Mouse (Mus musculus) midbrain, embryonic 15.5 days (tissue): ENCODE results near the gene Sned1. TPM values are rescaled to one million over a fixed set of nuclear protein-coding genes. Genes with fewer than 3 reads are reported as not detected.
"Not testable (repeated sequence)": the region's sequence is repeated elsewhere in the genome, so short reads cannot be mapped to it uniquely, and the experiment has no call there.

Experiments
- ATAC-seq: fragments of 200-750 bp; cut with Nextera tagmentation; replicated peaks from 2 replicates; pipeline ENCODE4 v1.8.0; 2017; ENCODE audit warnings: moderate TSS enrichment
- H3K27ac ChIP-seq: fragments of 300-500 bp; sonication (generic); 2 replicates; pipeline ENCODE4 v1.5.1; 2015; ENCODE audit warnings: mild to moderate bottlenecking, inconsistent platforms
- H3K27me3 ChIP-seq: fragments of 300-500 bp; sonication (generic); replicated peaks from 2 replicates; pipeline ENCODE4 v1.6.1; 2015; ENCODE audit warnings: inconsistent platforms
- H3K36me3 ChIP-seq: fragments of 300-500 bp; sonication (generic); replicated peaks from 2 replicates; pipeline ENCODE4 v1.6.1; 2015; ENCODE audit warnings: inconsistent platforms
- H3K4me1 ChIP-seq: fragments of 300-500 bp; sonication (generic); 2 replicates; pipeline ENCODE4 v1.6.1; 2015; ENCODE audit warnings: inconsistent platforms
- H3K4me2 ChIP-seq: fragments of 300-500 bp; sonication (generic); 2 replicates; pipeline ENCODE4 v1.6.1; 2015; ENCODE audit warnings: inconsistent platforms, mild to moderate bottlenecking, moderate library complexity
- H3K4me3 ChIP-seq: fragments of 300-500 bp; sonication (generic); 2 replicates; pipeline ENCODE4 v1.5.1; 2015; ENCODE audit warnings: mild to moderate bottlenecking, inconsistent platforms
- H3K9ac ChIP-seq: fragments of 300-500 bp; sonication (generic); 2 replicates; pipeline ENCODE4 v1.6.1; 2015; ENCODE audit warnings: mild to moderate bottlenecking, inconsistent platforms
- H3K9me3 ChIP-seq: fragments of 300-500 bp; sonication (generic); 2 replicates; pipeline ENCODE4 v1.6.1; 2016; ENCODE audit warnings: inconsistent platforms
- WGBS: fragments of 180-500 bp; shearing (Covaris S2); methylation state at CpG from one replicate; pipeline ENCODE4 v1.1.7; 2015; ENCODE audit warnings: mixed read lengths; 5-methylcytosine and 5-hydroxymethylcytosine counted together
- polyA plus RNA-seq: library from polyadenylated mRNA; unstranded; fragments of >200 nt; fragmentation: Nextera tagmentation; extraction: Ambion mirVana; gene quantifications from 2 replicates; pipeline ENCODE4 v1.2.1, GENCODE M21; 2015

Gene Sned1
- polyA plus RNA-seq, 1 experiment from 2014 or later = 8.7 TPM

GRCm38 (mm10) chr1:93290956-93291355, 55.3 kb downstream of the Sned1 start:
- H3K27ac ChIP-seq = no peak overlapping the region
- WGBS = 86% methylated on average over 4 of the region's 4 CpGs
- H3K36me3 ChIP-seq = no peaks in the 10 kb centered on the region

DNA sequence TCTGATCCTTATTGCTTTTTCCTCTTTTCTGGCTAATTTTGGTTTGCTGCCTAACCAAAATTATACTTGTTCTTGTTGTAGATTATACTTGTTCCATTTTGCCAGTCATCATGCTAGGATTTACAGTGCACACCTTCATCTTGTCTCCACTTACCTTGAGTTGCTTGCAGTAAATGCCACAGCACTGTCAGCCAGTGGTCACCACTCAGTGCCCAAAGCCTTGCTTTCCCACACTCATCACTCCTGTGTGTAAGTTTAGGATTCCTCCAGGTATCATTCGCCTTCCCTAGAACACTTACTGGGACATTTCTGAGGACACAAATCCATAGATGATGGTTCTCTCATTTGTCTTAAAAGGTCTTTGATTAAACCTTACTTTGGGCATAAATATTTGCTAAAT, 56.0 kb downstream of the Sned1 start:
- Histone ChIP-seq H3K4me2 (no peak overlapping the region), H3K4me1 (no peaks in the 10 kb centered on the region), H3K9ac (no peak overlapping the region), H3K27ac (no peak overlapping the region), H3K4me3 (no peak overlapping the region), H3K9me3 (no peaks in the 10 kb centered on the region), H3K36me3 (peaks cover 3% of the 10 kb centered on the region; the same call in 1 of the 2 replicates), H3K27me3 (no peaks in the 10 kb centered on the region)
- ATAC-seq = no peak
- 94% methylated on average over 1 of the region's 1 CpGs for WGBS

More at GRCm38 (mm10) chr1:93290956-93291355, 55.3 kb downstream of the Sned1 start:
- H3K9me3 ChIP-seq = no peaks in the 10 kb centered on the region
- H3K9ac ChIP-seq = no peak overlapping the region
- no peaks in the 10 kb centered on the region for H3K27me3 ChIP-seq
- no peaks in the 10 kb centered on the region for H3K4me1 ChIP-seq
- H3K4me2 ChIP-seq = no peak overlapping the region
- ATAC-seq = no peak
- no peak overlapping the region for H3K4me3 ChIP-seq

DNA sequence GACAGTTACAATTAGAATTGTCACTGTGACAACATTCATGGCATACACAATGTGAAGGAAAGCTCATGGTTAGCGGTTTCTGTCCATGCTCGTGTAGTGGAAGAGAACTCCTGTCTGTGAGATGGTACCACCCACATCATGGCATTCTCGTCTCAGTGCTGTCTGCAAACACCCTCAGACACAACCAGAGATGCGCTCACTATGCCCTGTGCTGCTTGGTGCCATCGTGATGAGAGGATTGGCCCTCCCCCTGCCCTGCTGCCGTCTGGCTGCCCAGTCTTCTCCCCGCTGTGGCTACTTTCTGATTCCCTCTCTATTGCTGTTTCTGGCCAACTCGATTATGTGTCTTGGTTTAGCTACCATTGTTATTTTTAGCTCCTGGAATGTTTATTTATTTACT, 56.4 kb downstream of the Sned1 start:
- ATAC-seq = no peak
- H3K4me1 ChIP-seq = no peaks in the 10 kb centered on the region
- 86% methylated on average over 8 of the region's 8 CpGs for WGBS

DNA sequence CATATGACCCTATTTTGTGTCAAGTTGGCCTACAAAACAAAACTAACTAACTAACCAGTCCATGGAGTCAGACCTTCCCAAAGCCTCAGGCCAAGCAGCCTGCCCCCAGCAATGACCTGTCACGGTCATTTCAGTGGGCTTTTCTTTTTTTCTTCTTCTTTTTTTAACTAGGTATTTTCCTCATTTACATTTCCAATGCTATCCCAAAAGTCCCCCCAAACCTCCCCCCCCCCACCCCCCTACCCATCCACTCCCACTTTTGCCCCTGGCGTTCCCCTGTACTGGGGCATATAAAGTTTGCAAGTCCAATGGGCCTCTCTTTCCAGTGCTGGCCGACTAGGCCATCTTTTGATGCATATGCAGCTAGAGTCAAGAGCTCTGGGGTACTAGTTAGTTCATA, 58.9 kb downstream of the Sned1 start:
- ATAC-seq = not testable (repeated sequence)

More for the DNA sequence above, 56.4 kb downstream of the Sned1 start:
- H3K27me3 ChIP-seq = no peaks in the 10 kb centered on the region
- no peak overlapping the region for H3K4me2 ChIP-seq
- no peak overlapping the region for H3K27ac ChIP-seq
- no peaks in the 10 kb centered on the region for H3K9me3 ChIP-seq
- no peak overlapping the region for H3K9ac ChIP-seq
- no peak overlapping the region for H3K4me3 ChIP-seq
- peaks cover 3% of the 10 kb centered on the region; the same call in 1 of the 2 replicates for H3K36me3 ChIP-seq

GRCm38 (mm10) chr1:93299791-93300190, 64.2 kb downstream of the Sned1 start:
- ATAC-seq = no peak
- WGBS = 91% methylated on average over 4 of the region's 4 CpGs

More for the DNA sequence above, 58.9 kb downstream of the Sned1 start:
- H3K27me3 ChIP-seq, H3K9ac ChIP-seq, H3K4me2 ChIP-seq, H3K4me3 ChIP-seq, H3K4me1 ChIP-seq, H3K27ac ChIP-seq, H3K9me3 ChIP-seq: not testable (repeated sequence)
- 83% methylated on average over 3 of the region's 3 CpGs for WGBS
- peaks cover 15% of the 10 kb centered on the region; the same call in 1 of the 2 replicates for H3K36me3 ChIP-seq

DNA sequence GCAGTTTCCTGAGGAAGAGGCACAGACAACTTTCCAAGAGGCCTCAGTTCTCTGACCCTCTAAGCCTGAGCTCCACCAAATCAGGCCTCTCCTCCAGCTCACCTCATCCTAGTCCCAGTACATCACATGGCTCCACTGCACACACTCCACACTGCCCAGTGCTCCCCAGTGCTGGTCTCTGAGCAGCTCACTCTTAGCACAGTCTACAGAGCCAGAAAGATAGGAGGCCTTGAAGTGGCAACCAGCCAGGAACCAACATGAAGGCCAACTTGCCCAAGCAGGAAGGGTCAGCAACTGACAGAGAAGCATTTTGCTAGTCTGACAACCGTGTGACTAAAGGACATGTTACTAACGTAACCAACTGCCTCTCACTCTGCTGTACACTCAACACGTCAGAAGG, 64.9 kb downstream of the Sned1 start:
- no peaks in the 10 kb centered on the region for H3K9me3 ChIP-seq
- no peak overlapping the region for H3K9ac ChIP-seq
- ATAC-seq = no peak
- 92% methylated on average over 3 of the region's 3 CpGs for WGBS
- peaks cover 14% of the 10 kb centered on the region for H3K4me1 ChIP-seq
- H3K36me3 ChIP-seq = peaks cover 35% of the 10 kb centered on the region
- no peak overlapping the region for H3K27ac ChIP-seq
- no peak overlapping the region for H3K4me2 ChIP-seq
- H3K4me3 ChIP-seq = no peak overlapping the region
- no peaks in the 10 kb centered on the region for H3K27me3 ChIP-seq

More at GRCm38 (mm10) chr1:93299791-93300190, 64.2 kb downstream of the Sned1 start:
- Histone ChIP-seq H3K27ac (no peak overlapping the region), H3K4me2 (no peak overlapping the region), H3K9me3 (no peaks in the 10 kb centered on the region), H3K4me3 (no peak overlapping the region), H3K9ac (no peak overlapping the region), H3K36me3 (peaks cover 35% of the 10 kb centered on the region), H3K27me3 (no peaks in the 10 kb centered on the region), H3K4me1 (peaks cover 9% of the 10 kb centered on the region)

- Histone ChIP-seq H3K27me3 (no peaks in the 10 kb centered on the region), H3K4me2 (peak within 1 kb of the TSS; percentile 72), H3K27ac (peak within 1 kb of the TSS; percentile 63), H3K36me3 (peaks cover 19% of the 10 kb centered on the region), H3K4me1 (peaks cover 21% of the 10 kb centered on the region), H3K9me3 (no peaks in the 10 kb centered on the region), H3K9ac (peak within 1 kb of the TSS; percentile 96), H3K4me3 (peak within 1 kb of the TSS; percentile 98)
- 7% methylated on average over 36 of the region's 36 CpGs for WGBS
- ATAC-seq = peak; percentile 98
These were observed 70.1 kb downstream of the Sned1 start, which contains the start of gene Mterf4 for GRCm38 (mm10) chr1:93305581-93306337. Gene Mterf4 (minus strand): TSS chr1:93305915.

GRCm38 (mm10) chr1:93323973-93324372, 88.3 kb downstream of the Sned1 start:
- Histone ChIP-seq H3K27ac (no peak overlapping the region), H3K4me3 (no peak overlapping the region), H3K4me1 (no peaks in the 10 kb centered on the region), H3K36me3 (peaks cover 15% of the 10 kb centered on the region; the same call in 1 of the 2 replicates), H3K27me3 (no peaks in the 10 kb centered on the region), H3K9me3 (no peaks in the 10 kb centered on the region), H3K4me2 (no peak overlapping the region), H3K9ac (no peak overlapping the region)
- ATAC-seq = no peak
- 92% methylated on average over 6 of the region's 6 CpGs for WGBS

- 93% methylated on average over 3 of the region's 3 CpGs for WGBS
- ATAC-seq = no peak
- Histone ChIP-seq H3K36me3 (peaks cover 8% of the 10 kb centered on the region; the same call in 1 of the 2 replicates), H3K27me3 (no peaks in the 10 kb centered on the region), H3K9ac (no peak overlapping the region), H3K4me3 (no peak overlapping the region), H3K4me2 (no peak overlapping the region), H3K9me3 (no peaks in the 10 kb centered on the region), H3K4me1 (no peaks in the 10 kb centered on the region), H3K27ac (no peak overlapping the region)
These were observed 90.8 kb downstream of the Sned1 start for GRCm38 (mm10) chr1:93326446-93326845.

- ATAC-seq = no peak
- no peak overlapping the region for H3K4me2 ChIP-seq
These were observed 99.0 kb downstream of the Sned1 start for GRCm38 (mm10) chr1:93334621-93335020.

GRCm38 (mm10) chr1:93342648-93343503, 107.2 kb downstream of the Sned1 start, which contains the start of the genes Ppp1r7 and Pask:
Gene Ppp1r7 (plus strand): TSS chr1:93342854.
Gene Pask (minus strand): TSS chr1:93343482.
- Histone ChIP-seq H3K36me3 (no peaks in the 10 kb centered on the region), H3K9ac (peak within 1 kb of the TSS; percentile 76), H3K4me3 (peak within 1 kb of the TSS; percentile 95), H3K27me3 (no peaks in the 10 kb centered on the region), H3K4me1 (peaks cover 12% of the 10 kb centered on the region), H3K9me3 (no peaks in the 10 kb centered on the region), H3K27ac (peak within 1 kb of the TSS; percentile 73), H3K4me2 (peak within 1 kb of the TSS; percentile 93)
- ATAC-seq = peak; percentile 98
- under 1% methylated on average over 63 of the region's 63 CpGs for WGBS

More at GRCm38 (mm10) chr1:93334621-93335020, 99.0 kb downstream of the Sned1 start:
- no peak overlapping the region for H3K4me3 ChIP-seq
- WGBS = 81% methylated on average over 2 of the region's 2 CpGs
- H3K36me3 ChIP-seq = no peaks in the 10 kb centered on the region
- H3K9ac ChIP-seq = no peak overlapping the region
- H3K4me1 ChIP-seq = no peaks in the 10 kb centered on the region
- no peak overlapping the region for H3K27ac ChIP-seq
- no peaks in the 10 kb centered on the region for H3K9me3 ChIP-seq
- H3K27me3 ChIP-seq = no peaks in the 10 kb centered on the region

GRCm38 (mm10) chr1:93343504-93344047, 107.9 kb downstream of the Sned1 start:
- H3K4me3 ChIP-seq = peak overlapping the region; percentile 95
- H3K9me3 ChIP-seq = no peaks in the 10 kb centered on the region
- peak; percentile 99 for ATAC-seq
- WGBS = under 1% methylated on average over 39 of the region's 39 CpGs
- no peaks in the 10 kb centered on the region for H3K27me3 ChIP-seq
- H3K4me1 ChIP-seq = peaks cover 12% of the 10 kb centered on the region
- peak overlapping the region; percentile 76 for H3K9ac ChIP-seq
- peak overlapping the region; percentile 73 for H3K27ac ChIP-seq
- H3K4me2 ChIP-seq = peak overlapping the region; percentile 93
- H3K36me3 ChIP-seq = no peaks in the 10 kb centered on the region
